Mouse (Mus musculus): ENCODE results near the gene Mrps2. TPM values are rescaled to one million over a fixed set of nuclear protein-coding genes. Genes with fewer than 3 reads are reported as not detected.

The Mrps2 gene
- total RNA-seq, 1 experiment = 29.9 TPM

DNA sequence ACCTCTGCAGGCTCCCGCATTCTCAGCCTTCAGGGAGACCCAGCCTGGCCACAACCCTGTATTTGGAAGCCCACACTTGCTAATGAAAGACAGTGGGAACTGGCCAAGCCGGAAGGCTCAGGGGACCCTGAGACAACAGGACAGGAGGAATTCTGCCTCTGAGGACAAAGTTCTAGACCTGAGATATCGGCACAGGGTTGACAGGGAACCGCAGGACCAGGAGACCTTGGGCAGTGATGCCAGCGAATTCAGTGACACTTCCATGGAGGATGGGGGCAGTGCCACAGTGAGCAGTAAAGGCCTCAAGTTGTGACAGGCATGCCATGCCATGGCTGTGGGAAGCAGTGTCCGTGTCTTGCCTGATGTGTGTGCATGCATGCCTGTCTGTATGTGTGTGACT is 14.3 kb upstream of the Mrps2 start:
- in situ Hi-C loops (cut with MboI; ENCODE audit: low sequenced_read_pairs in 2 of 2, unreplicated experiment in 2 of 2) = no loop called here
- TF ChIP-seq ZC3H11A (IDR thresholded peaks at IDR 0.05; ENCODE audit: borderline replicate concordance, low read depth, low read length) (no peak), HCFC1 (IDR thresholded peaks at IDR 0.05; ENCODE audit: borderline replicate concordance, insufficient read depth, low read length) (no peak), ZNF384 (IDR thresholded peaks at IDR 0.05; ENCODE audit: low read depth, low read length) (no peak), MAFK (IDR thresholded peaks at IDR 0.05; ENCODE audit: insufficient read depth, low read depth, low read length) (no peak), CHD2 (IDR thresholded peaks at IDR 0.05; ENCODE audit: low read depth, low read length) (no peak)

DNA sequence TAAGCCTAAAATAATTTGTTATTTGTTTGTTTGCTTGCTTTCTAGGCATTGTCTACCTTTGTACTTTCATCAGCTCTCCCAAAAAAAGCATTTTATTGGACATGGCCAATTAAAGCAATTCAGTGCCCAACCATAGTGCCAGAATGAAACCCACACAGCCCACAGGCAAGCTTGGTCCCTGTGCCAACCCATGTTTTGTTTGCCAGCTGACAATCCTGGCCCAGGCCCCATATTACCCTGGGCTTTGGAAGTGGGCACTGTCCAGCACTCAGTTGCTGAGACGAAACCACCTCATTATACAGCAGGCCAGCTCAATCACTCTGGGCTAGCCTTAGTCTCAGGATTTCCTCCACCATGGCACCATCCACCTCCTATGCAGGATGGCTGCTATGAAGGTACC is 11.2 kb upstream of the Mrps2 start:
- no peak for TF ChIP-seq CHD2 (IDR thresholded peaks at IDR 0.05; ENCODE audit: low read depth, low read length)
- TF ChIP-seq ZNF384 (IDR thresholded peaks at IDR 0.05; ENCODE audit: low read depth, low read length) = no peak
- no peak for TF ChIP-seq MAFK (IDR thresholded peaks at IDR 0.05; ENCODE audit: insufficient read depth, low read depth, low read length)
- no peak for TF ChIP-seq HCFC1 (IDR thresholded peaks at IDR 0.05; ENCODE audit: borderline replicate concordance, insufficient read depth, low read length)
- no peak for TF ChIP-seq ZC3H11A (IDR thresholded peaks at IDR 0.05; ENCODE audit: borderline replicate concordance, low read depth, low read length)
- in situ Hi-C loops (cut with MboI; ENCODE audit: low sequenced_read_pairs in 2 of 2, unreplicated experiment in 2 of 2) = no loop called here
- no peaks in the 10 kb centered on the region for H3K9me3 ChIP-seq (ENCODE audit: control insufficient read depth, insufficient read depth, low read depth, low read length)

More for the DNA sequence above, 14.3 kb upstream of the Mrps2 start:
- Histone ChIP-seq H3K4me3 (ENCODE audit: insufficient read depth in 1 of 2, low read depth in 1 of 2, low read length in 2 of 2, poor library complexity in 1 of 2, severe bottlenecking in 1 of 2) (no peak overlapping the region), H3K9me3 (ENCODE audit: control insufficient read depth, insufficient read depth, low read depth, low read length) (no peaks in the 10 kb centered on the region), H3K4me1 (ENCODE audit: control insufficient read depth in 2 of 2, insufficient read depth in 2 of 2, low read length in 2 of 2, poor library complexity in 1 of 2) (peaks cover 0 to 4% of the 10 kb centered on the region in 2 experiments; a peak in 1 of 4 replicates), H3K9ac (ENCODE audit: insufficient read depth, low read depth, low read length, poor library complexity, severe bottlenecking) (no peak overlapping the region), H3K27ac (ENCODE audit: insufficient read depth, low read depth, low read length, poor library complexity, severe bottlenecking) (no peak overlapping the region), H3K36me3 (ENCODE audit: control insufficient read depth, insufficient read depth, low read length, poor library complexity, severe bottlenecking) (no peaks in the 10 kb centered on the region; the same call in 1 of the 2 replicates)
- DNase-seq (ENCODE audit: low read depth, low spot score) = no peak

DNA sequence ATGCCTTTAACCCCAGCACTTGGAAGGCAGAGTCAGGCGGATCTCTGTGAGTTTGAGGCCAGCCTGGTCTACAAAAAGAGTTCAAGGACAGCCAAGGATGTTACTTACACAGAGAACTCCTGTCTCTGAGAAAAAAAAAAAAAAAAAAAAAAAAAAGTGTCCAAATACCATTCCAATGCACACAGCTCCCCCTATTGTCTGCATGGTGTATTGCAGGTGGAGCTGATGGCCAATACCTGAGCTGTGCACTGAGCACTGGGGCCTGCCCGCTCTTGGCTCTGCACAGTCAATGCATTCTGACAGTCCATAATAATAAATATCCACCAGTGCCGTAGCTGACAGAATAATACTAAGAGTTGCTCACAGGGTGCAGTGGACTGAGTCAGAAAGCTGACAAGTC is 3.9 kb upstream of the Mrps2 start:
- peak; percentile 84 for DNase-seq (ENCODE audit: low read depth, low spot score)
- in situ Hi-C loops (cut with MboI; ENCODE audit: low sequenced_read_pairs in 2 of 2, unreplicated experiment in 2 of 2) = no loop called here
- H3K4me1 ChIP-seq (ENCODE audit: control insufficient read depth in 2 of 2, insufficient read depth in 2 of 2, low read length in 2 of 2, poor library complexity in 1 of 2) = peaks cover 4 to 10% of the 10 kb centered on the region in 2 experiments; a peak in 3 of 4 replicates
- no peaks in the 10 kb centered on the region for H3K9me3 ChIP-seq (ENCODE audit: control insufficient read depth, insufficient read depth, low read depth, low read length)
- no peak overlapping the region for H3K27ac ChIP-seq (ENCODE audit: insufficient read depth, low read depth, low read length, poor library complexity, severe bottlenecking)
- TF ChIP-seq MAFK (IDR thresholded peaks at IDR 0.05; ENCODE audit: insufficient read depth, low read depth, low read length) (peak; percentile 41; the same call in 1 of the 2 replicates), CHD2 (IDR thresholded peaks at IDR 0.05; ENCODE audit: low read depth, low read length) (no peak), HCFC1 (IDR thresholded peaks at IDR 0.05; ENCODE audit: borderline replicate concordance, insufficient read depth, low read length) (0 out of 2 replicates have a peak, but pooled peaks have one; percentile 20), ZC3H11A (IDR thresholded peaks at IDR 0.05; ENCODE audit: borderline replicate concordance, low read depth, low read length) (peak; percentile 35; the same call in 1 of the 2 replicates), ZNF384 (IDR thresholded peaks at IDR 0.05; ENCODE audit: low read depth, low read length) (peak; percentile 100)
- no peak overlapping the region; a peak in 1 of 4 replicates for H3K4me3 ChIP-seq (ENCODE audit: insufficient read depth in 1 of 2, low read depth in 1 of 2, low read length in 2 of 2, poor library complexity in 1 of 2, severe bottlenecking in 1 of 2)
- no peak overlapping the region for H3K9ac ChIP-seq (ENCODE audit: insufficient read depth, low read depth, low read length, poor library complexity, severe bottlenecking)
- H3K36me3 ChIP-seq (ENCODE audit: control insufficient read depth, insufficient read depth, low read length, poor library complexity, severe bottlenecking) = peaks cover 4% of the 10 kb centered on the region; the same call in 1 of the 2 replicates

More for the DNA sequence above, 11.2 kb upstream of the Mrps2 start:
- no peak for DNase-seq (ENCODE audit: low read depth, low spot score)
- Histone ChIP-seq H3K27ac (ENCODE audit: insufficient read depth, low read depth, low read length, poor library complexity, severe bottlenecking) (no peak overlapping the region), H3K4me3 (ENCODE audit: insufficient read depth in 1 of 2, low read depth in 1 of 2, low read length in 2 of 2, poor library complexity in 1 of 2, severe bottlenecking in 1 of 2) (no peak overlapping the region), H3K4me1 (ENCODE audit: control insufficient read depth in 2 of 2, insufficient read depth in 2 of 2, low read length in 2 of 2, poor library complexity in 1 of 2) (peaks cover 0 to 4% of the 10 kb centered on the region in 2 experiments; a peak in 1 of 4 replicates), H3K9ac (ENCODE audit: insufficient read depth, low read depth, low read length, poor library complexity, severe bottlenecking) (no peak overlapping the region), H3K36me3 (ENCODE audit: control insufficient read depth, insufficient read depth, low read length, poor library complexity, severe bottlenecking) (peaks cover under 1% of the 10 kb centered on the region; the same call in 1 of the 2 replicates)

DNA sequence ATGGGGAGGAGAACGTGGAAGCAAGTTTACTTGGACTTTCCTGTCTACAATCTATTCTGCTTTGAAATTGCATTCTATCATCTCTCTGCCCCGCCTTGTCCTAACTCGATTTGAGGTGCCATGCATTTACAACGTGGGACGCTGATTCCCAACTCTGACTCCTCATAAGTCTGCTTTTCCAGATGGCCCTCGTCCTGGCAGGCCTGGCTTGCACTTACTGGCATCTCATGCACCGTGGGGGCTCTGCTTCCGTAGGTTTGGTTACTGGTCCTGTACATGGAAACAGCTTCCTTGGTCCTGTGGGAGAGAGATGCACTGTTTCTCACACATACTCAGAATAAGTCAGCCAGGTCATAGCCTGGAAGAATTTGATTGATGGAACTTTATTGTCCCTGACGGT is 2.9 kb upstream of the Mrps2 start:
- no peaks in the 10 kb centered on the region for H3K9me3 ChIP-seq (ENCODE audit: control insufficient read depth, insufficient read depth, low read depth, low read length)
- in situ Hi-C loops (cut with MboI; ENCODE audit: low sequenced_read_pairs in 2 of 2, unreplicated experiment in 2 of 2) = no loop called here
- DNase-seq (ENCODE audit: low read depth, low spot score) = no peak
- no peak overlapping the region for H3K4me3 ChIP-seq (ENCODE audit: insufficient read depth in 1 of 2, low read depth in 1 of 2, low read length in 2 of 2, poor library complexity in 1 of 2, severe bottlenecking in 1 of 2)
- no peak overlapping the region for H3K9ac ChIP-seq (ENCODE audit: insufficient read depth, low read depth, low read length, poor library complexity, severe bottlenecking)
- H3K27ac ChIP-seq (ENCODE audit: insufficient read depth, low read depth, low read length, poor library complexity, severe bottlenecking) = no peak overlapping the region
- TF ChIP-seq CHD2 (IDR thresholded peaks at IDR 0.05; ENCODE audit: low read depth, low read length) (no peak), MAFK (IDR thresholded peaks at IDR 0.05; ENCODE audit: insufficient read depth, low read depth, low read length) (no peak), ZC3H11A (IDR thresholded peaks at IDR 0.05; ENCODE audit: borderline replicate concordance, low read depth, low read length) (no peak), HCFC1 (IDR thresholded peaks at IDR 0.05; ENCODE audit: borderline replicate concordance, insufficient read depth, low read length) (no peak), ZNF384 (IDR thresholded peaks at IDR 0.05; ENCODE audit: low read depth, low read length) (no peak)
- H3K36me3 ChIP-seq (ENCODE audit: control insufficient read depth, insufficient read depth, low read length, poor library complexity, severe bottlenecking) = peaks cover 13% of the 10 kb centered on the region
- peaks cover 4 to 15% of the 10 kb centered on the region in 2 experiments; a peak in 3 of 4 replicates for H3K4me1 ChIP-seq (ENCODE audit: control insufficient read depth in 2 of 2, insufficient read depth in 2 of 2, low read length in 2 of 2, poor library complexity in 1 of 2)

Measured in ES-E14 (cell line).